ENCODE assay signal across 10 mouse cellular contexts in genomic region chr1:71945070-71945469, GRCm38 (mm10).
DNase-seq lines count a peak whose midpoint lies in the region; ATAC-seq and TF ChIP-seq lines count a peak whose summit lies in the region.
"Had no signal": no experiment of that assay in that cellular context is flagged by ENCODE, and none has a peak within 500 bp of the region (broad histone marks: within the 10 kb centered on the region; RNA-seq: fewer than 3 reads in every experiment).

No protein-coding gene starts in this region.

- no peak for ATAC-seq in liver, embryonic 11.5 days (replicated peaks; ENCODE audit: low FRiP score)
- no peak for ATAC-seq in intestine, postnatal 0 days

- no peaks in the 10 kb centered on the region for H3K79me2 ChIP-seq in liver, adult 2 months (ENCODE audit: control insufficient read depth, insufficient read depth, low read length)

- WGBS in liver, adult 2 months, result 55% methylated on average over 6 of the region's 6 CpGs
- WGBS in liver, embryonic 11.5 days, result 79% methylated on average over 6 of the region's 6 CpGs
- WGBS in intestine, postnatal 0 days, result 81% methylated on average over 6 of the region's 6 CpGs

- H3K4me2 ChIP-seq in liver, embryonic 11.5 days, result no peak overlapping the region
- no peak overlapping the region for H3K4me2 ChIP-seq in intestine, postnatal 0 days (replicated peaks; ENCODE audit: low read depth)
- H3K4me2 ChIP-seq: embryonic facial prominence, embryonic 13.5 days; limb, embryonic 12.5 days had no signal

- DNase-seq in liver, adult 2 months (ENCODE audit: extremely low read depth, low read depth, low spot score), result peak; percentile 60
- DNase-seq in liver, embryonic 11.5 days (ENCODE audit: low spot score), result no peak
- peak; percentile 57 for DNase-seq in brain, adult 2 months (ENCODE audit: low read depth, low spot score)
- DNase-seq in heart, postnatal 4 days, result peak; percentile 32
- DNase-seq in urinary bladder, postnatal 10 days (ENCODE audit: low spot score), result peak; percentile 32
- DNase-seq in layer of hippocampus, postnatal 10 days (ENCODE audit: low spot score in 2 of 2), result no peak

- H3K27me3 ChIP-seq in liver, adult 2 months (ENCODE audit: control insufficient read depth, insufficient read depth, low read length), result no peaks in the 10 kb centered on the region
- no peaks in the 10 kb centered on the region for H3K27me3 ChIP-seq in liver, embryonic 11.5 days (replicated peaks; ENCODE audit: control insufficient read depth, insufficient read depth, low read length)
- H3K27me3 ChIP-seq in intestine, postnatal 0 days (replicated peaks; ENCODE audit: control insufficient read depth, insufficient read depth, low read length), result no peaks in the 10 kb centered on the region
- H3K27me3 ChIP-seq: embryonic facial prominence, embryonic 13.5 days; limb, embryonic 12.5 days had no signal

- H3K4me3 ChIP-seq in liver, adult 2 months (ENCODE audit: insufficient read depth, low read depth, low read length), result no peak overlapping the region
- H3K4me3 ChIP-seq in liver, embryonic 11.5 days (ENCODE audit: low read depth, low read length), result no peak overlapping the region
- H3K4me3 ChIP-seq in intestine, postnatal 0 days (ENCODE audit: low read depth, low read length), result no peak overlapping the region
- H3K4me3 ChIP-seq: embryonic facial prominence, embryonic 13.5 days; limb, embryonic 12.5 days; midbrain, embryonic 10.5 days had no signal

- TF ChIP-seq POLR2A in liver, adult 2 months (IDR thresholded peaks at IDR 0.05; ENCODE audit: extremely low read depth, insufficient read depth, low read length), result no peak

- TF ChIP-seq CTCF in liver, adult 2 months (IDR thresholded peaks at IDR 0.05; ENCODE audit: low read depth, low read length), result no peak
- TF ChIP-seq CTCF in intestine, postnatal 0 days (IDR thresholded peaks at IDR 0.05; ENCODE audit: low read depth), result no peak

- H3K9ac ChIP-seq in liver, adult 2 months (ENCODE audit: low read depth, low read length), result no peak overlapping the region
- no peak overlapping the region for H3K9ac ChIP-seq in liver, embryonic 11.5 days (ENCODE audit: low read depth, low read length)
- H3K9ac ChIP-seq in intestine, postnatal 0 days (ENCODE audit: low read depth, low read length), result no peak overlapping the region
- H3K9ac ChIP-seq: embryonic facial prominence, embryonic 13.5 days; limb, embryonic 12.5 days had no signal

- no peaks in the 10 kb centered on the region for H3K36me3 ChIP-seq in liver, adult 2 months (ENCODE audit: control insufficient read depth, insufficient read depth, low read length)
- no peaks in the 10 kb centered on the region for H3K36me3 ChIP-seq in liver, embryonic 11.5 days (ENCODE audit: control insufficient read depth, insufficient read depth, low read length)
- no peaks in the 10 kb centered on the region for H3K36me3 ChIP-seq in intestine, postnatal 0 days (ENCODE audit: control insufficient read depth, insufficient read depth)
- H3K36me3 ChIP-seq: embryonic facial prominence, embryonic 13.5 days; limb, embryonic 12.5 days; midbrain, embryonic 10.5 days had no signal

- no peak overlapping the region for H3K27ac ChIP-seq in liver, adult 2 months (replicated peaks; ENCODE audit: insufficient read depth, low read depth, low read length)
- no peak overlapping the region for H3K27ac ChIP-seq in liver, embryonic 11.5 days (ENCODE audit: low read depth, low read length)
- H3K27ac ChIP-seq in intestine, postnatal 0 days (ENCODE audit: low read depth, low read length), result no peak overlapping the region
- H3K27ac ChIP-seq: embryonic facial prominence, embryonic 13.5 days; limb, embryonic 12.5 days; midbrain, embryonic 10.5 days had no signal

- H3K4me1 ChIP-seq in liver, adult 2 months (ENCODE audit: control insufficient read depth, insufficient read depth, low read length), result peaks cover 5% of the 10 kb centered on the region; the same call in 1 of the 2 replicates
- H3K4me1 ChIP-seq in liver, embryonic 11.5 days (replicated peaks; ENCODE audit: control insufficient read depth, insufficient read depth, low read length), result no peaks in the 10 kb centered on the region
- no peaks in the 10 kb centered on the region for H3K4me1 ChIP-seq in intestine, postnatal 0 days (replicated peaks; ENCODE audit: control insufficient read depth, insufficient read depth, low read length)
- H3K4me1 ChIP-seq: embryonic facial prominence, embryonic 13.5 days had no signal

- no peaks in the 10 kb centered on the region for H3K9me3 ChIP-seq in liver, embryonic 11.5 days (ENCODE audit: control insufficient read depth, low read length)
- H3K9me3 ChIP-seq in intestine, postnatal 0 days (ENCODE audit: control insufficient read depth), result no peaks in the 10 kb centered on the region
- H3K9me3 ChIP-seq: embryonic facial prominence, embryonic 13.5 days; limb, embryonic 12.5 days; midbrain, embryonic 10.5 days had no signal

Comparison
In these comparisons a context has a peak if more than half of its experiments do, and no peak if none do; other contexts are left out.
1. DNase-seq: peak in liver, adult 2 months (single experiment), brain, adult 2 months (single experiment), heart, postnatal 4 days (single experiment) and urinary bladder, postnatal 10 days (single experiment); none in liver, embryonic 11.5 days (single experiment) and layer of hippocampus, postnatal 10 days (0 of 2).